Mouse (Mus musculus) heart, embryonic 16.5 days (tissue): Measurements from ENCODE around the gene Dgkh. TPM values are rescaled to one million over a fixed set of nuclear protein-coding genes. Genes with fewer than 3 reads are reported as not detected.

ENCODE experiments used
- ATAC-seq: fragments of 200-750 bp; cut with Nextera tagmentation; replicated peaks from 2 replicates; pipeline ENCODE4 v1.8.0; 2017; ENCODE audit warnings: moderate number of reproducible peaks; ENCODE audit not compliant: insufficient read depth, low FRiP score; ENCODE audit errors: extremely low read depth
- H3K27ac ChIP-seq: fragments of 300-500 bp; sonication (generic); 2 replicates; pipeline ENCODE4 v1.5.1; 2014; ENCODE audit warnings: mild to moderate bottlenecking, low read length, control low read depth, moderate library complexity
- H3K27me3 ChIP-seq: fragments of 300-500 bp; sonication (generic); 2 replicates; pipeline ENCODE4 v1.6.1; 2014; ENCODE audit warnings: low read length, mixed read lengths; ENCODE audit not compliant: control insufficient read depth, insufficient read depth
- H3K36me3 ChIP-seq: fragments of 300-500 bp; sonication (generic); 2 replicates; pipeline ENCODE4 v1.6.1; 2014; ENCODE audit not compliant: control insufficient read depth, insufficient read depth
- H3K4me1 ChIP-seq: fragments of 300-500 bp; sonication (generic); 2 replicates; pipeline ENCODE4 v1.6.1; 2014; ENCODE audit warnings: low read length, mixed read lengths; ENCODE audit not compliant: control insufficient read depth, insufficient read depth
- H3K4me2 ChIP-seq: fragments of 300-500 bp; sonication (generic); 2 replicates; pipeline ENCODE4 v1.6.1; 2014; ENCODE audit warnings: low read depth, mild to moderate bottlenecking, control low read depth, low read length
- H3K4me3 ChIP-seq: fragments of 300-500 bp; sonication (generic); 2 replicates; pipeline ENCODE4 v1.5.1; 2014; ENCODE audit warnings: mild to moderate bottlenecking, control low read depth, low read length
- H3K9ac ChIP-seq: fragments of 300-500 bp; sonication (generic); 2 replicates; pipeline ENCODE4 v1.6.1; 2014; ENCODE audit warnings: low read length, control low read depth
- H3K9me3 ChIP-seq: fragments of 300-500 bp; sonication (generic); replicated peaks from 2 replicates; pipeline ENCODE4 v1.6.1; 2016; ENCODE audit warnings: low read length; ENCODE audit not compliant: control insufficient read depth
- WGBS: fragments of 180-500 bp; shearing (Covaris S2); extraction: QIAGEN DNeasy Blood & Tissue Kit; methylation state at CpG from one replicate; pipeline ENCODE4 v1.1.7; 2014; 5-methylcytosine and 5-hydroxymethylcytosine counted together
- polyA plus RNA-seq: library from polyadenylated mRNA; unstranded; fragments of >200 nt; fragmentation: Nextera tagmentation; extraction: Ambion mirVana; gene quantifications from 2 replicates; pipeline ENCODE4 v1.2.1, GENCODE M21; 2015

Dgkh gene
- polyA plus RNA-seq, 1 experiment from 2014 or later: 1.1 TPM

- H3K9me3 ChIP-seq: no peaks in the 10 kb centered on the region
- no peaks in the 10 kb centered on the region for H3K4me1 ChIP-seq
- 59% methylated on average over 9 of the region's 9 CpGs for WGBS
- peaks cover 2% of the 10 kb centered on the region; the same call in 1 of the 2 replicates for H3K36me3 ChIP-seq
- H3K9ac ChIP-seq: no peak overlapping the region
- H3K4me3 ChIP-seq: no peak overlapping the region
- no peak overlapping the region for H3K4me2 ChIP-seq
- no peak for ATAC-seq
- H3K27ac ChIP-seq: no peak overlapping the region
- H3K27me3 ChIP-seq: no peaks in the 10 kb centered on the region
These were observed 120.3 kb downstream of the Dgkh start for GRCm38 (mm10) chr14:78612111-78612788.

- Histone ChIP-seq H3K4me3 (no peak overlapping the region), H3K4me1 (no peaks in the 10 kb centered on the region), H3K27me3 (no peaks in the 10 kb centered on the region), H3K4me2 (no peak overlapping the region), H3K36me3 (0 out of 2 replicates have a peak, but pooled peaks cover 6% of the 10 kb centered on the region), H3K27ac (no peak overlapping the region), H3K9me3 (no peaks in the 10 kb centered on the region), H3K9ac (no peak overlapping the region)
- WGBS: 77% methylated on average over 6 of the region's 6 CpGs
- ATAC-seq: no peak
These were observed 137.7 kb downstream of the Dgkh start for GRCm38 (mm10) chr14:78594916-78595315.

GRCm38 (mm10) chr14:78592965-78593364 is 139.6 kb downstream of the Dgkh start:
- H3K4me3 ChIP-seq: no peak overlapping the region
- H3K9me3 ChIP-seq: no peaks in the 10 kb centered on the region
- H3K27ac ChIP-seq: no peak overlapping the region
- H3K9ac ChIP-seq: no peak overlapping the region
- no peaks in the 10 kb centered on the region for H3K27me3 ChIP-seq
- H3K36me3 ChIP-seq: peaks cover 8% of the 10 kb centered on the region
- 89% methylated on average over 3 of the region's 3 CpGs for WGBS
- no peak for ATAC-seq
- H3K4me2 ChIP-seq: no peak overlapping the region
- no peaks in the 10 kb centered on the region for H3K4me1 ChIP-seq

- peaks cover 13% of the 10 kb centered on the region for H3K36me3 ChIP-seq
- no peaks in the 10 kb centered on the region for H3K4me1 ChIP-seq
These were observed 142.2 kb downstream of the Dgkh start for GRCm38 (mm10) chr14:78590335-78590734.

GRCm38 (mm10) chr14:78584222-78584621 is 148.4 kb downstream of the Dgkh start:
- 88% methylated on average over 13 of the region's 13 CpGs for WGBS

More at GRCm38 (mm10) chr14:78590335-78590734, 142.2 kb downstream of the Dgkh start:
- Histone ChIP-seq H3K27me3 (no peaks in the 10 kb centered on the region), H3K9ac (no peak overlapping the region), H3K4me2 (no peak overlapping the region), H3K9me3 (no peaks in the 10 kb centered on the region), H3K4me3 (no peak overlapping the region), H3K27ac (no peak overlapping the region)
- WGBS: 12% methylated on average over 2 of the region's 2 CpGs
- no peak for ATAC-seq

GRCm38 (mm10) chr14:78583168-78583567 is 149.4 kb downstream of the Dgkh start:
- Histone ChIP-seq H3K4me3 (no peak overlapping the region), H3K36me3 (peaks cover 29% of the 10 kb centered on the region)
- ATAC-seq: no peak

More at GRCm38 (mm10) chr14:78584222-78584621, 148.4 kb downstream of the Dgkh start:
- H3K4me2 ChIP-seq: no peak overlapping the region
- H3K27me3 ChIP-seq: no peaks in the 10 kb centered on the region
- H3K9me3 ChIP-seq: no peaks in the 10 kb centered on the region
- no peak overlapping the region for H3K27ac ChIP-seq
- H3K4me1 ChIP-seq: no peaks in the 10 kb centered on the region
- H3K9ac ChIP-seq: no peak overlapping the region
- no peak for ATAC-seq
- peaks cover 32% of the 10 kb centered on the region for H3K36me3 ChIP-seq
- H3K4me3 ChIP-seq: no peak overlapping the region

GRCm38 (mm10) chr14:78575899-78576298 is 156.7 kb downstream of the Dgkh start:
- 73% methylated on average over 13 of the region's 13 CpGs for WGBS
- no peaks in the 10 kb centered on the region for H3K4me1 ChIP-seq
- no peak overlapping the region for H3K4me2 ChIP-seq
- H3K27ac ChIP-seq: no peak overlapping the region
- no peak for ATAC-seq
- H3K9ac ChIP-seq: no peak overlapping the region
- no peak overlapping the region for H3K4me3 ChIP-seq
- H3K27me3 ChIP-seq: no peaks in the 10 kb centered on the region
- no peaks in the 10 kb centered on the region for H3K9me3 ChIP-seq
- H3K36me3 ChIP-seq: peaks cover 11% of the 10 kb centered on the region

More at GRCm38 (mm10) chr14:78583168-78583567, 149.4 kb downstream of the Dgkh start:
- Histone ChIP-seq H3K4me1 (no peaks in the 10 kb centered on the region), H3K4me2 (no peak overlapping the region), H3K27ac (no peak overlapping the region), H3K27me3 (no peaks in the 10 kb centered on the region), H3K9me3 (no peaks in the 10 kb centered on the region), H3K9ac (no peak overlapping the region)

GRCm38 (mm10) chr14:78568410-78568809 is 164.2 kb downstream of the Dgkh start:
- Histone ChIP-seq H3K27ac (no peak overlapping the region), H3K9ac (no peak overlapping the region), H3K4me1 (peaks cover 8% of the 10 kb centered on the region), H3K4me3 (no peak overlapping the region), H3K27me3 (no peaks in the 10 kb centered on the region), H3K36me3 (peaks cover 7% of the 10 kb centered on the region; the same call in 1 of the 2 replicates), H3K9me3 (no peaks in the 10 kb centered on the region), H3K4me2 (no peak overlapping the region)
- WGBS: 89% methylated on average over 5 of the region's 5 CpGs
- no peak for ATAC-seq

- Histone ChIP-seq H3K4me3 (no peak overlapping the region), H3K36me3 (peaks cover 4% of the 10 kb centered on the region; the same call in 1 of the 2 replicates), H3K27me3 (no peaks in the 10 kb centered on the region), H3K4me2 (no peak overlapping the region), H3K9me3 (no peaks in the 10 kb centered on the region), H3K4me1 (peaks cover 8% of the 10 kb centered on the region), H3K27ac (no peak overlapping the region), H3K9ac (no peak overlapping the region)
- 70% methylated on average over 4 of the region's 4 CpGs for WGBS
- no peak for ATAC-seq
These were observed 166.1 kb downstream of the Dgkh start for GRCm38 (mm10) chr14:78566431-78566830.
